Mouse (Mus musculus): Measurements from ENCODE around the gene Apoh.

DNA sequence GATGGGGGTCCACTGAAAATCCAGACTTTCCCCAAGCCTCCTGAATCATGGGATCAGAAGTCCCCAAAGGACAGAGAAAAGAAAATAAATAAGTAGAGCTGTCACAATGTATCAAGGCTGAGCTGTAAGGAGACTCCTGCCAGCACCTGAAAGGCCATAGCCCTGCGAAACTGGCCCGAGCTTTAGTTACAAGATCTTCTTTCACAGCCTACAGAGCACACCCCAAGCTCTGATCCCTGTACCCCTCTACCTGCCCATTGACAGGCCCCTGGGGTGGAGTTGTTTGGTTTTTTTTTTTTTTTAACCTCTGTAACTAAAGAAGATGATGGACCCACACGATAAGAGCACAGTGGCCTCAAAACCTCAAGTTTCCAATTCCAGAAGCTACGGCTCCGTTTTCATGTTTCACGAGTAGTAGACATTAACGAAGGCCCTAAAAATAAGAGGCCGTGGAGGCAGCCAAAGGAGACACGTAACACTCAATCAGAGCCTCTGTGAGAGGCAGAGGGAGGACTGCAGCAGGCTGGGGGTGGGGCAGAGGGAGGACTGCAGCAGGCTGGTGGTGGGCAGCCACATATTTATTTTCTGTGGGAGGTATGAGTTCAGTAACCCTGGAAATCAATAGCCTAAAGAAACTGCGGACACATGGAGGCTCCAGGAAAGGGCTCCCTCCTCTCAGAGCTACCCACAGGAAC lies 41.2 kb upstream of the Apoh start:
- TF ChIP-seq EP300 (IDR thresholded peaks at IDR 0.05) = no peak
- TF ChIP-seq CTCF (IDR thresholded peaks at IDR 0.05) = no peak

All from lung, postnatal 0 days (tissue).